Comparison of ENCODE assay signal across 20 mouse cellular contexts in the genomic region with DNA sequence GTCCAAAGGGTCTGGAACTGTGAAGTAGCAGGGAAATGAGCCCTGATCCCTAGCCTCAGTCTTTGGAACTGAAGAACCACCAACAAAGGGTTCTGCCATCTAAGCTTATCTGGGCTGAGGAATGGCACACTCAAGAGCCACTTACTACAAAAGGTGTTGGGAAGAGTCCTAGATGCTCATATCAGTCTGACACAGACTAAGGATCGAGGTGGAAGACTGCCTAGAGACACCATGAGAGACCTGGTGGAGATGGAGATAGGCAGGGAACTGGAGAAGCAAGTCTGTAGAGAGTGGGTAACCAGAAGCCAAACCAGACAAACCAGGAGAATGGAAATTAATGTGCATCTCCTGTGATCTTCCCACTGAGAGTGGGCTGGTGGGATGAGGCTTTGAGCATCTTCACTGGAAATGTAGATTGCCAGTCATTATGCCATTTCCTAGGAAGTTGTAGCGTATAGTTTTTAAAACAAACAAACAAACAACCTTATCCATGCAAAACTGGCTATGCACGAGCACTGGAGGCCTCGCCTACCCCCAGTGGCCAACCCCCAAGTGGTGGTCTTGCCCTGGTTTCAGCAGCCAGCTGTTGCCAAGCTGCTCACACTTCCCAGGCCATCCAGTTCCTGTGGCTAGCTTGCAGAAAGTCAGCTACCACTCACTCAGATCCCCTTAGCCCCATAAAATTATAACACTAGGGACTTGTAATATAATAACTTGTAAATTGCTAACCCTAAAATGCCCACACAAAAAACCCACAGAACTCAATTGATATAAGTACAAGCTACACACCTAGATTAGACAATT.
"Had no signal": no experiment of that assay in that cellular context is flagged by ENCODE, and none has a peak within 500 bp of the region (broad histone marks: within the 10 kb centered on the region; RNA-seq: fewer than 3 reads in every experiment).

No protein-coding gene starts in this region.

- ATAC-seq: lung, postnatal 0 days; midbrain, embryonic 13.5 days; midbrain, embryonic 15.5 days had no signal

- DNase-seq: liver, postnatal 0 days; lung, adult 2 months; lung, postnatal 14 days; lung, postnatal 36 days; retina, postnatal 1 day; right cerebral cortex, adult 18-20 months; thymus, adult 2 months; thymus, postnatal 25 days; thymus, postnatal 4 days had no signal

- H3K9me3 ChIP-seq: liver, embryonic 15.5 days; lung, embryonic 15.5 days; midbrain, embryonic 13.5 days; midbrain, embryonic 15.5 days; neural tube, embryonic 13.5 days; neural tube, embryonic 15.5 days; stomach, embryonic 15.5 days had no signal

- H3K9ac ChIP-seq: liver, embryonic 15.5 days; liver, postnatal 0 days; lung, embryonic 15.5 days; midbrain, embryonic 13.5 days; midbrain, embryonic 15.5 days; neural tube, embryonic 13.5 days; neural tube, embryonic 15.5 days; stomach, embryonic 15.5 days had no signal

- H3K4me1 ChIP-seq: liver, embryonic 15.5 days; lung, embryonic 15.5 days; midbrain, embryonic 13.5 days; midbrain, embryonic 15.5 days; neural tube, embryonic 15.5 days; stomach, embryonic 15.5 days had no signal

- H3K27ac ChIP-seq: liver, embryonic 15.5 days; lung, embryonic 15.5 days; macrophage; midbrain, embryonic 13.5 days; midbrain, embryonic 15.5 days; neural tube, embryonic 13.5 days; neural tube, embryonic 15.5 days; stomach, embryonic 15.5 days; stomach, postnatal 0 days had no signal

- H3K36me3 ChIP-seq: liver, embryonic 15.5 days; lung, embryonic 15.5 days; midbrain, embryonic 13.5 days; midbrain, embryonic 15.5 days; neural tube, embryonic 13.5 days; neural tube, embryonic 15.5 days; stomach, embryonic 15.5 days had no signal

- H3K4me3 ChIP-seq: liver, embryonic 15.5 days; lung, embryonic 15.5 days; midbrain, embryonic 13.5 days; midbrain, embryonic 15.5 days; neural tube, embryonic 13.5 days; neural tube, embryonic 15.5 days; stomach, embryonic 15.5 days had no signal

- H3K27me3 ChIP-seq: liver, embryonic 15.5 days; lung, embryonic 15.5 days; midbrain, embryonic 13.5 days; midbrain, embryonic 15.5 days; neural tube, embryonic 13.5 days; neural tube, embryonic 15.5 days; stomach, embryonic 15.5 days had no signal

- H3K4me2 ChIP-seq: liver, embryonic 15.5 days; lung, embryonic 15.5 days; midbrain, embryonic 11.5 days; midbrain, embryonic 13.5 days; midbrain, embryonic 15.5 days; neural tube, embryonic 13.5 days; neural tube, embryonic 15.5 days; stomach, embryonic 15.5 days had no signal
